Mouse (Mus musculus): Measurements from ENCODE around the gene Fbxo34.
"Not testable (repeated sequence)": the region's sequence is repeated elsewhere in the genome, so short reads cannot be mapped to it uniquely, and the experiment has no call there.

Gene Fbxo34

GRCm38 (mm10) chr14:47560714-47561113 is 110.5 kb downstream of the Fbxo34 start:
- DNase-seq (ENCODE audit: inconsistent ontology term): no peak

DNA sequence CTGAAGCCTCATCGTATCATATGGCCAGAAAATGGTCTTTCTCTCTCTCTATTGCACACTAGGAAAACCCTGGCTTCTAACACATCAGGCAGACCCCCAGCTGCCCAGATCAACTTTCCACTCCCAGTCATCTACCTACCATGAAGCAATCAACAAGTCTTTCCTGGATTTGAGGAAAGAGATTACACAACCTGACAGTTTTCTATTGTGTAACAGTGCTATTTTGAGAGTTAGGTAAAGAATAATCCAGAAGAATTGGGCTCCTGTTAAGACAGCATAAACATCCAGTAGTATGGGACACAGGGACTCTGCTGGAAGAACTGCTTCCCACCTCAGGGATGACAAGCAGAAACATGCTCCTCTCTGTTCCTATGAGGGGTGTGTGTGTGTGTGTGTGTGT is 112.3 kb downstream of the Fbxo34 start:
- DNase-seq (ENCODE audit: inconsistent ontology term): no peak

- no peak for DNase-seq (ENCODE audit: inconsistent ontology term)
These were observed 112.9 kb downstream of the Fbxo34 start for GRCm38 (mm10) chr14:47563106-47563505.

DNA sequence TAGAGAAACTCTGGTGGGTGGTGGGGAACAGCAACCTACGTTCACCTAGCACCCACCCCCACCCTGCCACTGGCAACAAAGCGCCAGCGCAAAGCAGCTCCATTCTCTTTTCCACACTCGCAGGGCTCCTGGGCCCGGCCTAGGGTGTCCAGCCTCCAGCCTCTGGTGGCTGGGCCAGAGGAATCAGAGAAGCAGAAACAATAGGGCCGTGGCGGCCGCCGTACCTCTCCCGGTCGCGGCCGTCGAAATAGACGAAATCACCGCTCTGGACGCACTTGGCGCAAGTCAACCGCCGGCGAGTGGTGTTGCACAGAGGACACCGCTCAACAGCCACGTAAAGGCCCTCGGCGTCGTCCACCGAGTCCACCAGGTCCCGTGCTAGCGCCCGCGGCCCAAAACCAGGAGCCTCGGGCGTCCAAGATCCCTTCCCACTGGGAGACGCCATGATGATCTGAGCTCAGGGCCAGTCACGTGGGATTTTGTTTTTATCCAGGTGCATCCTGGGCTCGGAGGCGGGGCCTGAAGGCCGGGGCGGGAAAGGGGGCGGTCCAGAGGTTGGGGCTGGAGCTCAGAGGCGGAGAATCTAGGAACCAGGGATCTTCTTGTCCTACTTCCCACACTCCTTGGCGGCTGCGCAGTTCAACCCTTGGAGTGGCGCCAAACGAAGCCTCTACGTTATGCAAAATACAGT is 117.9 kb downstream of the Fbxo34 start:
- DNase-seq (ENCODE audit: inconsistent ontology term): peak; percentile 98

- DNase-seq (ENCODE audit: inconsistent ontology term): not testable (repeated sequence)
These were observed 120.3 kb downstream of the Fbxo34 start, which contains the start of gene Atg14 for GRCm38 (mm10) chr14:47570549-47570948. Gene Atg14, minus strand, starts transcription at chr14:47570649.

- no peak for DNase-seq (ENCODE audit: inconsistent ontology term)
These were observed 122.5 kb downstream of the Fbxo34 start for GRCm38 (mm10) chr14:47572707-47573106.

DNA sequence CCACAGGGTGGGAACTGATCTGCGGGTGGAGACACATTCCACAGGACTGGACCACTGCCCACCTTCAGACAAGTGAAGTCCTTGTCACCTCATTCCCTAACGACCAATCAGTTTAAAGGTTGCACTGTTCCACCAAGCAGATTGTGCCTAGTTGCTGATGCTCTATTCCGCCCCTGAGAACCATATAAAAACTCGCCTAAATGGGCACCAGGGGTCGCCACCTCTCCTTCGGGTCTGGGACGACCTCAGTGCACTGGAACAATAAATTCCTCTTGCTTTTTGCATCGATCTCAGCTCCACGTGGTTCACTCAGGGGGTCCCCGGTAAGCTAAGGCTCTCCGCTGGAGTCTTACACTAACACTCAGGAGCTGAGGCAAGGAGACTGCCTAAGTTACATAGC is 124.5 kb downstream of the Fbxo34 start:
- DNase-seq (ENCODE audit: inconsistent ontology term): no peak

DNA sequence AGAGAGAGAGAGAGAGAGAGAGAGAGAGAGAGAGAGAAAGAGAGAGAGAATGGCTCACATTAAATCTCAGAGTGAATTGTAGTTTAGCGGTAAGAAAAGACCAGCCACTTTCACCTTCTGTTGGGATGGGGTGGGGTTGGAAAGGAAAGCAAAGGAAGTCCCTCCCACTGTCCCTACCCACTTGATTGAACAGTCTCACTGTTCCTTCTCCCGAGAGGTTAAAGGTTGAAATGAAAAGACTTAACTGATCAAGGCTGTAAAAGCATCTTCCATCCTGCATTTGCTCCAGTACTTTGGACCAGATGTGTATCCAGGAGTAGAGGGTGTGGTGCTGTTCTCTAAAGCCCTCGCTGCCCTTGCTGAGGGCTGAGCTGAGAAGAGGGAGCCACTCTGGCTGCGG is 126.5 kb downstream of the Fbxo34 start:
- no peak for DNase-seq (ENCODE audit: inconsistent ontology term)

GRCm38 (mm10) chr14:47578086-47578485 is 127.9 kb downstream of the Fbxo34 start:
- DNase-seq (ENCODE audit: inconsistent ontology term): peak; percentile 22

GRCm38 (mm10) chr14:47581280-47581679 is 131.1 kb downstream of the Fbxo34 start:
- no peak for DNase-seq (ENCODE audit: inconsistent ontology term)

Data from Muller cell, postnatal 12 days (primary cell).